Mouse (Mus musculus) telencephalon, adult 2 months (tissue): ENCODE measurements at regions not wholly inside any gene's neighbourhood (a gene's known extent, or its start where the extent isn't known, plus 50 kb on each side); places are given as distances from the start of the nearest gene placed in this dataset.
"Not testable (repeated sequence)": the region's sequence is repeated elsewhere in the genome, so short reads cannot be mapped to it uniquely, and the experiment has no call there.

ENCODE experiments used
- DNase-seq: peaks from one replicate; pipeline ENCODE4 v3.0.0-alpha.2; 2011; ENCODE audit warnings: low read depth, low spot score

DNA sequence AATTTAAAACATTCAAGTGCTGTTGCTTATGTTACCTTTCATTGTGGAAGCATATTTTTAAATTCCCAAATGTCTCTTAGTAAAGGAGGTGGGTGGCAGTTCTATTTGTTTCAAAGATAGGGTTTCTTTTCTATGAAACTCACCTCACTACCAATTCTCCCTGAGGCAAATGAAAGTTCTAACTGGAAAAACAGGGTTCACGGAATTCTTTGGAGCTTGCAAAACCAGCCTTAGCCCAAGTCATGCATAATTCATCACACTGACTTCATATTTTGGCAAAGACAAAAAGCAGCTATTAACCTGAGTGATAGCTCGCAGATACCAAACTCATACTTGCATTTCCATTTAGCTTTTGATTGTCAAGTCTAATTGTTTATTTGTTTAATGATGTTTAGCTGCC, 73.8 kb downstream of the Dio2 start:
- DNase-seq = peak; percentile 4

DNA sequence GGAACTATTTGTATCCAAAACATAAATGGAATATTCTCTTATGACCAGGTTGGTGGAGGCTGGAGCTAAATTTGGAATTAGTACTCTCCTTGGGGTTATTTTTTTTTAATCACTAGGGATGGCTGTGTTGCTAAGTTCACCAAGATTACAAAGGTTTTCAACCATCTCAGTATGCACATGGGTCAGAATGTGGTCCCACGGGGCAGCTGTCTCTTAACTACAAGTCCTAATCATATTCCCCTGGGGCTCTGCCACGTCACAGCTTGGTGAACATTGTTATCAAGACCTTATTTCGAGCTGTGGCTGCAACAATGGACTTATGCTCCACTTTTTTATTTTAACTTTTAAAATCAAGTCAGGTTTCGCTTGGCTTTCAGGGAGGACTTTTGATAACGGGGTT, 92.8 kb downstream of the Dio2 start:
- DNase-seq = no peak

DNA sequence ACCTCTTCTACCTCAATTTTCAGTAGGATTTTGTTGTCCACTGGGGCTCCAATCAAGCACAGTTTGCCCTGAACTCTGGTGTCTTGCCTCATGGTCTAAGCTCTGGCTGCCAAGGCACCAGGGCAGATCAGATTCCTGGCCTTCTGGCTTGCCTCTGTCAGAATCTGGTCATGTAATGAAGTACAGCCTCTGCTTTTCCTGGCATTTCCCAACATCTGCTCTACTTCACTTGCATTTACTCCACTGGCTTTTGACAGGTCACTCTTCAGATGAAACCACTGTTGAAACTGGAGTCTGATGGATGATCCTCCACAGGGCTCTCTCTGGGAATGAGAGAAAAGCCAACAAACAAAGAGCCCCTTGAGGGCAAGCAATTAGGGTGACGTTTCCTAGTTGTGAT, 94.3 kb downstream of the Dio2 start:
- DNase-seq = no peak

DNA sequence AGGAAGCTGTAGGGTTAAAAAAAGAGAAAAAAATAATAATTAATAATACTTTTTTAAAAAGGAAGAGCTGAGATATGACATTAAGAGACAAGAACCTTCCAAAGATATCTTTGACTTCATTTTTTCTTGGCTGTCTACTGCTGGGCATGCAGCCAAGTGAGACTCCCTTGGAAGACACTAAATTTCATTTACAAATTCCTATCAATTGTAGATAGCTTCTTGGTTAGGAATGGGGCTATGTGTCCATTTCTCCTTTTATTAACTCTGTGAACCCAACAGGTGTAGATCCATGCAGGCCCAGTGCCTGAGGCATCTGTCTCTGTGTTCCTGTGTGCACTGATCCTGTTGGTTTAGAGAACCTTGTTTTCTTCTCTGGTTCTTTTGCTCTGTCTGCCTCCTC, 113.4 kb downstream of the Dio2 start:
- DNase-seq = peak; percentile 8

DNA sequence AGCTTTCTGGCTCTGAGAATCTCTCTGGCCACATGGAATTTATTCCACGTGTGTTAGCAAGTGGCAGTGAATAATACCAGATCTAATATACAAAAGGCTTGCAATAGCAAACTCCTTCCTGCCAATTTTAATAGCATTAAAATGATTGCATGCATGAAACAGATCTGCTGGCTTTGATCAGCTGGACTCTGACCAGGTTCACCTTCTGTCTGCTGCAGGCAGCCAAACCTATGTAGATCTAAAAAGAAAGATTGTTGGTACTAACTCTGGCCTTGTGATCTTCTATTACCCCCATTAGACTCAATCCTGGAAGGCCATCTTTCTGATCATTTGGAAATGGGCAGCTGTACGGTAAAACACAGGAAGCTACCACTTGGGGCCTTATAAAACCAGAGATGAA, 114.8 kb downstream of the Dio2 start:
- no peak for DNase-seq

DNA sequence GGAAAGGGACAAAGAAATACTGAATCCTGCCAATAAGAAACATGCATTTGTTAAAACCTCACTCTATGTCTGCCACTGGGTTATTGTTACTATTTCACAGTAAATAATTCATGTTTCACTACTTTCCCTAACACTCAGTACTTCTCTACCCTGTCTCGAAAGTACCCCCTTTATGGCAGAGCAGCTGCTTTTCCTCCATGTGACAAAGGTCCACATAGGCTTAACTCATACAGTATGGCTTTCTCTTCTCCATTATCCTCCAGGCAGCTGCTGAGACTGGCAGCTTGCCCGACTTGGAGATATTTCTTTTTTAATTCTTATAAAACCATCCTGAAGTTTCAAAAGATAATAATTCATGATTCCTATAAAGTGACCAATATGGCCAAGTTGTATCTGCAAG, 129.4 kb downstream of the Dio2 start:
- DNase-seq = no peak

DNA sequence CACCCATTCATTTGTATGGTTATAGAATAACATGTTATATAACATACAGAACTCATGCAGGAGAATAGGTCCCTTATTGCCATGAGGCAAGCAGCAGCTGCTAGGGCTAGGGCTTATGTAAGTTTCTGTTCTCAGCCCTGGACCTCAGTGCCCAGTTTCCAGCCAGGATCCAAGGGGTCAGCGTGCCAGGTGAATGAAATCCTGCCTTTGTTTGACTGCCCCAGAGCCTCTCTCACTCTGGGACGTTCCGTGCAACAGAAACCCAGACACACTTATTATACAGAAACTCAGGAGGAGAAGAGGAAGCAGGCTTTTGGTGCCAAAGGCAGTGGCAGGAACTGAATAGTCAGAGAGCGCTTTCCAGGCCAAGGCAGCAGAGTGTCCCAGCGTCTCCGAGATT, 130.3 kb downstream of the Dio2 start:
- DNase-seq = no peak

DNA sequence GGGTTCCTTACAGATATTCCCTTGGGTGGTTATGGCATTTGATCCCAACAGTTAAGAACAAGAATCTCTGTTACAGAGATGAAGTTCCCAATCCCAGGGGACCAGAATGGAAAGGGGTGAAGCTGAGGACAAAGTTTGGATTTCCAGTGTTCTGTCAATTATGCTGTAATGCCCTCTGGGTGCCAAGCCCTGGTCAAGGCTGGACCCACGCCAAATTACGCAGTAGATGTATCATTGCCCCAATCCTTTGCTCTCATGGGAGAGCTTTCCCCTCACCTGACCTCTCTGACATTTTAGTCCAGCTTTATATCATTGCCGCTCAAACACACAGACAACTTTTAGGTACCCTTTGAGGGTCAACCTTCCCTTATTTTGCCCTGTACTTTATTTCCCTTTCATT, 158.2 kb downstream of the Dio2 start:
- no peak for DNase-seq

DNA sequence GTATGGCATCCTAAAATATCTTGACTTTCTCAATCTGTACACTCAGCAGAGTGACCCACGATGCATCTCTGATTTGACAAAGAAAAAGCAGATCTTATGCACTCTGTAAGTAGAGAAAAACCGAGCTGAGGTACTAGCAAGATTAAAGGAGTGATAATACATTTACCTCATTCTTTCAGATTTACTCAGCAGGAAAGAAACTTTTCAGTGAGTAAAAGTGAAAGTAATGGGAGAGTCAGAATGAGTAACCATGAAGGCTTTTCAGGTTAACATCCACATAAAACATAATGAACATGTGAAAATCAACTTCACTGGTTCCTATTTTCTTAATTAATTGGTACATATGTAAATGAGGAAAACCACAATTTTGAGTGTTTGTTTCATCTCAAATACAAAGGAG, 162.1 kb downstream of the Dio2 start:
- DNase-seq = no peak

DNA sequence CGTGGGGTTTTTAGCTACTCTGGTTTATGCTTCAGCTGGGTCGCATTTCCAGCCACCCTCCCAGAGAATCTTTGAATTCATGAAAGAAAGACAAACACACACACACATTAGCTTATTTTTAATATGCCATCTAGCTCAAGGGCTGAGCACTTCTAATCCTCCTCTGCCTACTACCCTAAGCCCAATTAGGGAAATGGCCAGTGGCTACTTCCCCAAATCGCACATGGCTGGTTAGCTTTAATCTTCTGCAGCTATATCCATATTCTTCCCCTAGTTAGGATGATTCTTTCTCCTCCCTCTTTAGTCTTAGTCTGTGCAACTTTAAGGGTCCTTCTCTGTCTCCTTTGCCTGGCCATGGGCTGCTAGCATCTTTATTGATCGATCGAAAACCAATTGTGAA, 166.3 kb downstream of the Dio2 start:
- DNase-seq = no peak

DNA sequence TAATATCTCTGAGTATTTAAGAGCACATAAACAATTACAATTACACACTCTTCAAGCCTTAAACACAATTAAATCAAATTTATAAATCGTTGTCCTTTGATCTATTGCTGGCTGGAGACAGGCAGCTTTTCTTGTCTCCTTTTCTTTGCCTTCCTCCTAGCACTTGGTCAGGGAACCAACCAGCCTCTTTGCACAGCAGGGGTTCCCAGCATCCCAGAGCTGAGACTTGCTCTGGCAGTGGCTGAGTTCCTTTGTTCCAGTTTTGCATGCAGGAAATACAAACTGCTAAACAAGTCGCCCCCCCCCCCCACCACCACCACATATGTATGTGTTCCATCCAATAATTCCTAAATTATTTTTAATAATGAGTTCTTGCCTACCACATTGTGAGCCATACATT, 166.7 kb downstream of the Dio2 start:
- DNase-seq = no peak

DNA sequence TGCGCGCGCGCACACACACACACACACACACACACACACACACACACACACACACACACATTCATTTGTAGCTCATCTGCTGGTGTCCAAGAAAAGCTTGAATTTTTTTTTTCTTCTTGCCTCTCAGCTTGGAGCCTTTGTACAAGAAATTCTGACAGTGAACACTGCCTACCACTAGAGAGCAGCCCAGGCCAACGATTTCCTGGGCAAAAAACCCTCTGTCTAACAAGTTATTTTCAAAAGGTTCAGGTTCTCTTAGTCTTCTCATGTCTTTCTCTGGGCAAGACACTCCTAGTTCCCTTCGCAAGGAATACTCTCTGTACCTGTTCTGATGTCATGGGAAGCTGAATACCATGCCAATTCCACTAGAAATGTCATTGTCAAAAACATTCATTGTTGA, 171.9 kb downstream of the Dio2 start:
- peak; percentile 32 for DNase-seq

DNA sequence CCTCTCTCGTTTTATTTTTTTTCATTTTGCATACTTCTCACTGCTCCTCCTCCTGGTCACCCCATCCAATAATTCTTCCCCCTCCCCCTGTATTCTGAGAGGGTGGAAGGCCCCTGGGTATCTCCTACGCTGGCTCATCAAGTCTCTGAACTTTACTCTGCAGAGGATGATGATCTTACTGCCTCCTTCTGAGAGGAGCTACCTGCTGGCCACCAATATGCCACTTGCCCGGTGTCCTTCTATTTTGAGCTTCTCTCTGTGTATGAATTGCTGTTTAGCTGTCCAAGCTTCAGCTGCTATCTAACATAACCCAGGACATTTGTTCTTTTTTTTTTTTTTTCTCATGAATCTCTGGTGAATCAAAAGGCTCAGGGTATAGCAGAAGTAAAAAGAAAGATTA, 173.2 kb downstream of the Dio2 start:
- DNase-seq = no peak

DNA sequence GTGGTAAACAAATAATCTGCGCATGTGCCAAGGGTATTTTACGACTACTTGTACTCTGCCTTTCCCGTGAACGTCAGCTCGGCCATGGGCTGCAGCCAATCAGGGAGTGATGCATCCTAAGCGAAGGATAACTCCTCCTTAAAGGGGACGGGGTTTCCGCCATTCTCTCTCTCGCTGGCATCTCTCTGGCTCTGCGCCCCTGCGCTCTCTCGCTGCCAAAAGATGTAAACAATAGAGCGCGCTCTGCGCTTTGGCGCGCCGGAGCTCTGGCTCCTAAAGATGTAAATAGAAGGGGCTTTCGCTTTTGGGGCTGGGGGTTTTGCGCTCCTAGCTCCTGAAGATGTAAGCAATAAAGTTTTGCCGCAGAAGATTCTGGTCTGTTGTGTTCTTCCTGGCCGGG, 173.6 kb downstream of the Dio2 start:
- DNase-seq = not testable (repeated sequence)

DNA sequence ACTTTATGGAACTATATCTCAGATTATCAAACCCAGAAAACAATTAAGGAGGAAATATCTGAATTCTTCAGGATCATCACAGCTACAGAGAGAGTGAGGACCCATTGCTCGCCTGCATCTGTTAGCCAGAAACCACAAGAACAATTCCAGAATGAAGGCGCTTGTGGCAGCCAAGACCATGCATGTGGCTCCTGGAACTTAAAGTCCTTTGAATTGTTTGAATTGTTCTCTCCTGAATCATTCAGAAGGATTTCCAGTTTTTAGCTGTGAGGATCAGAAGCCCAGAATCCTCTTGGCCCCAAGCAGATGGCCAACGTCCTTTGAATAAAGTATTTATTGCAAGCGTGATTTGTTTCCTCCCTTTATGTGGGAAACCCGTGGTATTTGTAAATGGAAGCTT, 195.9 kb downstream of the Dio2 start:
- no peak for DNase-seq
